Mouse (Mus musculus): ENCODE measurements at regions not wholly inside any gene's neighbourhood (a gene's known extent, or its start where the extent isn't known, plus 50 kb on each side); places are given as distances from the start of the nearest gene placed in this dataset.

DNA sequence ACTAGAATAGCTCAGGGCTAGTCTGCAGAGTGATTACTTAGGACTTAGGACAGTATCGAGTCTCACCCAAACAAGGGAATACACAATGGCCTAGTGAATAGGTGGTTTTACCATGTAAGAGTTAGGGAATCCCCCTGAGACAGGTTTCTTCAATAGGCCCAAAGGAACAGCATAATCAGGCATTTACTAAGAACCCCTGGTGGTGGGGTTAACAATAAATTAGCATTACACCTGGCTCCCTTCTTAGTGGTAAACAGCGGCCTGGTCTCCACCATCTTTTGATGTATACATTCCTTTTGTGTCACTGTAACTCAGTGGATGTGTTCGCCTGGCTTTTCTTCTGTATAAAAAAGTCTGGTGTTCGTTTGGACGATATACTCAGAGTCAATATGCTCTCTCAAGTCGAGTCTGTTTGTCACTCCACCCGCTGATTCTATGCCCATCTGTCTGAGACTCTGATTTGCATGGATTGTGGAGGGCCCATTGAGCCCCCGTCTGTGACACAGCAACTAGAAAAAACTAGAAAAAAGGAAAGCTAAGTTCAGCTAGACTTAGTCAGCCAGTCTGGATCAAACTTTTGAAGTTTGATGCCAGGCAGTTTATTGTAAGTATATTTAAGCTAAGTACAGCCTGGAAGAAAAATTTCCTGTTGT is 180.8 kb downstream of the Usp46 start:
- TF ChIP-seq CTCF (IDR thresholded peaks at IDR 0.05; ENCODE audit: low read depth) (no peak), EP300 (optimal IDR thresholded peaks at IDR 0.05) (no peak)

Measured in stomach, postnatal 0 days (tissue).